Mouse (Mus musculus): ENCODE results near the gene Slc22a8.

- TF ChIP-seq EP300 (IDR thresholded peaks at IDR 0.05; ENCODE audit: low read length) (no peak), CTCF (conservative IDR thresholded peaks at IDR 0.05 in 1 of 2, IDR thresholded peaks at IDR 0.05 in 1 of 2; ENCODE audit: low read depth in 2 of 2, low read length in 2 of 2) (no peak), POLR2A (IDR thresholded peaks at IDR 0.05; ENCODE audit: low read depth, low read length) (no peak), MAFK (IDR thresholded peaks at IDR 0.05; ENCODE audit: insufficient replicate concordance, low read length) (no peak), ZC3H11A (IDR thresholded peaks at IDR 0.05; ENCODE audit: low read depth, low read length) (no peak), GABPA (IDR thresholded peaks at IDR 0.05; ENCODE audit: insufficient replicate concordance, low read depth, low read length) (no peak), POLR2AphosphoS2 (IDR thresholded peaks at IDR 0.05; ENCODE audit: low read depth, low read length) (no peak), IRF4 (IDR thresholded peaks at IDR 0.05; ENCODE audit: low read depth, low read length) (no peak)
These were observed 64.8 kb downstream of the Slc22a8 start for GRCm38 (mm10) chr19:8655833-8656232.

Data from CH12.LX (cell line).